Mouse (Mus musculus): ENCODE data around the gene Grip1. TPM values are rescaled to one million over a fixed set of nuclear protein-coding genes. Genes with fewer than 3 reads are reported as not detected.
"Not testable (repeated sequence)": the region's sequence is repeated elsewhere in the genome, so short reads cannot be mapped to it uniquely, and the experiment has no call there.

Grip1 gene
- polyA plus RNA-seq, 1 experiment from 2014 or later, result 0.87 TPM

DNA sequence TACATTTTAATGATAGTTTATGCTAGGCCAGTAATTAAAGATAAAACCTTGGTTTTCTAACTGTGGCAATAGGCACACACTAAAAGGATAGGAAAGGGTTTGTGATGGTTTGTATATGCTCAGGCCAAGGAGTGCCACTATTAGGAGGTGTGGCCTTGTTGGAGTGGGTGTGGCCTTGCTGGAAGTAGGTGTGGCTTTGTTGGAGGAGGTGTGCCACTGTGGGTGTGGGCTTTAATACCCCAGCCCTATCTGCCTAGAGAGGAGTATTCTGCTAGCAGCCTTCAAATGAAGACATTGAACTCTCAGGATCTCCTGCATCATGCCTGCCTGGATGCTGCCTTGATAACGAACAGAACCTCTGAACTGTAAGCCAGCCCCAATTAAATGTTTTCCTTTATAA lies 647.2 kb downstream of the Grip1 start:
- ATAC-seq (ENCODE audit: low FRiP score, low TSS enrichment) (no peak), DNase-seq (ENCODE audit: low spot score) (no peak)
- WGBS, result 94% methylated on average over 1 of the region's 1 CpGs
- Histone ChIP-seq H3K4me3 (ENCODE audit: low read depth, low read length) (no peak overlapping the region), H3K4me2 (replicated peaks; ENCODE audit: low read depth) (no peak overlapping the region), H3K27ac (replicated peaks) (no peak overlapping the region), H3K9ac (ENCODE audit: low read length) (no peak overlapping the region), H3K36me3 (ENCODE audit: control insufficient read depth, insufficient read depth, low read length) (0 out of 2 replicates have a peak, but pooled peaks cover 3% of the 10 kb centered on the region), H3K9me3 (ENCODE audit: control insufficient read depth, low read length) (no peaks in the 10 kb centered on the region), H3K27me3 (ENCODE audit: control insufficient read depth, insufficient read depth, low read length) (no peaks in the 10 kb centered on the region), H3K4me1 (replicated peaks; ENCODE audit: control insufficient read depth, insufficient read depth) (no peaks in the 10 kb centered on the region)
- no peak for TF ChIP-seq CTCF (IDR thresholded peaks at IDR 0.05; ENCODE audit: low read depth)
- no peak for TF ChIP-seq EP300 (optimal IDR thresholded peaks at IDR 0.05)

DNA sequence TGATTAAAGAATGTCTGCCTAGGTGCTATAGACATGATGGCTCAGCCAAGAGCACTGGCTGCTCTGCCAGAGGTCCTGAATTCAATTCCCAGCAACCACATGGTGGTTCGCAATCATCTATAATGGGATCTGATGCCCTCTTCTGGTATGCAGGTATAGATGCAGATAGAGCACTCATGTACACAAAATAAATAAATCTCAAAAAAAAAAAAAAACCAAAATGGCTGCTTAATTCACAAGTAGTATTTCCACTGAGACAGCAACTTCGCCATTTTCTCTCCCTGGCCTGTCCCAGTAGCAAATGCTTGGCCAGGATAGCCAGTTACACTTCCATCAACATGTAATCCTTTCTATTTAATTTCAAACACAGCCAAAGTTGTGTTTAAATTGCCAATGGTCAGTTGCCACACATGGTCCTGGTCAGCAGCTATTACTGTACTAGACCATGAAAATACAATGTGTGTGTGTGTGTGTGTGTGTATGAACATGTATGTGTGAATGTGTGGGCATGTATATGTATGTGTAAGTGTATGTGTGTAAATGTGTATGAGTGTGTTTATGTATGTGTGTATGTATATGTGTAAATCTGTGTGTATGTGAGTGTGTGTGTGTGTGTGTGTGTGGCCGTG lies 658.2 kb downstream of the Grip1 start:
- no peak overlapping the region for H3K9ac ChIP-seq (ENCODE audit: low read length)
- WGBS, result 76% methylated on average over 3 of the region's 3 CpGs

DNA sequence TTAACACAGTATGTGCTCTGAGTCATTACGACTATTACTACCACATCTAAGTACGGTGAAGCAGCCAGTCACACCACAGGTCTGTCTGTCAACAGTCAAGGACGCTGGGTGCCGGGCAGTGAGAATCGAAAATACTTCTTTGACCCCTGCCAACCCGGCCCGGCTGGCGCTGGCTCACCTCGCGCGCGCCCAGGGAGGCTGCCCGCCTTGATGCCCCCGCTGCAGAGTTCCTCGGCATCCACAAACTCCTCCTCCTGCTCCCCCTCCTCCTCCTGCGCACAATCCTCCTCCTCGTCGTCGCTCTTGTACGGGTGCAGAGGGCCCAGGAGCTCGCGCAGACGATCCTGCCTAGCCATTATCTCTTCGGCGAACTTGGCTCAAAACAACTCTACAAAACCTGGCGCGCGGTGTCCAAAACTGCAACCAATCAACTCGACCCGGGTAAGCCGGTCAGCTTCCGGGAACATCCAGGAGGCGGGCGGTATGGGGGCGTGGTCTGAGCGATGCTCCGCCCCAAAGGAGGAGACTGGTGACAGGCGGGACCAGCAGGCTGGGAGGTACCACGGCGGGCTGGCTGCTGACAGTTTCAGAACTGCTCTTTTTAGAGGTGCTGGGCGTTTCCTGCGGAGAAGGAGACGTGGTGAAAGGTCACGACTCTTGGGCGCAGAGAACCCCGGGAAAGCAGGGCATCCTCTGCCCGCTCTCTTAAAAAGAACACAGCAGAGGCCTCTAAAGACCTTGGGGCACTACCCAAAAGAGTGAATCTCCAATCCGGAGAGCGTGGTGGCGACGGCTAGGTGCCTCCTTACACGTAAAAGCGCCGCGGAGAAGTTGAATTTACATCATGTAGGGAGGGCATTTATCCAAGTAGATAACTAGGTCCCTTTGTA lies 659.1 kb downstream of the Grip1 start, which contains the start of gene Helb:
Helb (minus strand) TSS at position 481 of the 890 bp plus-strand sequence.
- peak; percentile 99 for DNase-seq (ENCODE audit: low spot score)
- TF ChIP-seq EP300 (optimal IDR thresholded peaks at IDR 0.05), result no peak
- no peak for TF ChIP-seq CTCF (IDR thresholded peaks at IDR 0.05; ENCODE audit: low read depth)
- ATAC-seq (ENCODE audit: low FRiP score, low TSS enrichment), result peak; percentile 100
- Histone ChIP-seq H3K36me3 (ENCODE audit: control insufficient read depth, insufficient read depth, low read length) (no peaks in the 10 kb centered on the region; the same call in 1 of the 2 replicates), H3K27ac (replicated peaks) (peak within 1 kb of the TSS; percentile 86), H3K27me3 (ENCODE audit: control insufficient read depth, insufficient read depth, low read length) (no peaks in the 10 kb centered on the region), H3K9ac (ENCODE audit: low read length) (peak within 1 kb of the TSS; percentile 72), H3K4me2 (replicated peaks; ENCODE audit: low read depth) (peak within 1 kb of the TSS; percentile 74), H3K4me3 (ENCODE audit: low read depth, low read length) (peak within 1 kb of the TSS; percentile 60), H3K9me3 (ENCODE audit: control insufficient read depth, low read length) (no peaks in the 10 kb centered on the region), H3K4me1 (replicated peaks; ENCODE audit: control insufficient read depth, insufficient read depth) (no peaks in the 10 kb centered on the region)
- WGBS, result under 1% methylated on average over 55 of the region's 55 CpGs

More for the DNA sequence above, 658.2 kb downstream of the Grip1 start:
- Histone ChIP-seq H3K4me2 (replicated peaks; ENCODE audit: low read depth) (peak overlapping the region; percentile 74), H3K27me3 (ENCODE audit: control insufficient read depth, insufficient read depth, low read length) (no peaks in the 10 kb centered on the region), H3K4me1 (replicated peaks; ENCODE audit: control insufficient read depth, insufficient read depth) (no peaks in the 10 kb centered on the region), H3K4me3 (ENCODE audit: low read depth, low read length) (peak overlapping the region; percentile 60), H3K9me3 (ENCODE audit: control insufficient read depth, low read length) (no peaks in the 10 kb centered on the region), H3K27ac (replicated peaks) (no peak overlapping the region), H3K36me3 (ENCODE audit: control insufficient read depth, insufficient read depth, low read length) (no peaks in the 10 kb centered on the region; the same call in 1 of the 2 replicates)
- TF ChIP-seq CTCF (IDR thresholded peaks at IDR 0.05; ENCODE audit: low read depth) (peak; percentile 38), EP300 (optimal IDR thresholded peaks at IDR 0.05) (no peak)
- no peak for ATAC-seq (ENCODE audit: low FRiP score, low TSS enrichment)
- no peak for DNase-seq (ENCODE audit: low spot score)

DNA sequence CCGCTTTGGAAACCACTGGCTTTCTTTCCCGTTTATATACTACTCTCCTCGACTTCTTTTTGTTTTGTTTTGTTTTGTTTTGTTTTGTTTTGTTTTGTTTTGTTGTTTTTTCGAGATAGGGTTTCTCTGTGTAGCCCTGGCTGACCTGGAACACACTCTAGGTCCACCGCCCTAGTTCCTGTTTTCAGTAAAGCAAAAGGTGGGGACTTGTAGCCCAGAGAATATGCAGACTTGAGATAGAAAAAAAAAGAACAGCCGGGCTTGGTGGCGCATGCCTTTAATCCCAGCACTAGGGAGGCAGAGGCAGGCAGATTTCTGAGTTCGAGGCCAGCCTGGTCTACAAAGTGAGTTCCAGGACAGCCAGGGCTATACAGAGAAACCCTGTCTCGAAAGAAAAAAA lies 659.9 kb downstream of the Grip1 start:
- not testable (repeated sequence) for H3K4me1 ChIP-seq (replicated peaks; ENCODE audit: control insufficient read depth, insufficient read depth); H3K9me3 ChIP-seq (ENCODE audit: control insufficient read depth, low read length); H3K27me3 ChIP-seq (ENCODE audit: control insufficient read depth, insufficient read depth, low read length); DNase-seq (ENCODE audit: low spot score); H3K27ac ChIP-seq (replicated peaks); ATAC-seq (ENCODE audit: low FRiP score, low TSS enrichment); H3K36me3 ChIP-seq (ENCODE audit: control insufficient read depth, insufficient read depth, low read length); H3K9ac ChIP-seq (ENCODE audit: low read length)
- Histone ChIP-seq H3K4me3 (ENCODE audit: low read depth, low read length) (peak overlapping the region; percentile 60), H3K4me2 (replicated peaks; ENCODE audit: low read depth) (peak overlapping the region; percentile 74)
- WGBS, result 60% methylated on average over 9 of the region's 9 CpGs

DNA sequence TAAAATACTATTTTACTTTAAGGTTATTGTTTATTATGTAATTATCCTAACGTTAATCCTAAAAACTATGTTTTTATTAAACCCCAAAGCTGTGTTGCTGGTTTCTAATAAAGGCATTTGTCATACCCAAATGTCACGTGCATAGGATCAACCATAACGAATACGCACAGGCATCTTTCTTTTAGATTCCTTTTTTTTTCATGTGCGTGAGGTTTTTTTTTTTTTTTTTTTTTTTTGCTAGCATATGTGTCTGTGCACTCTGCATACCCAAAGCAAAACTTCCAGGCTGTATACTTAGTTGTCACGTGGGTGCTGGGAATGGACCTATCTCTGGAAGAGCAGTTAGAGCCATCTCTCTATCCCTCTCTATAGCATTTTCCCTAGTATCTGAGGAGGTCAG lies 660.4 kb downstream of the Grip1 start:
- no peaks in the 10 kb centered on the region for H3K36me3 ChIP-seq (ENCODE audit: control insufficient read depth, insufficient read depth, low read length)
- DNase-seq (ENCODE audit: low spot score) (no peak), ATAC-seq (ENCODE audit: low FRiP score, low TSS enrichment) (no peak)
- no peak overlapping the region for H3K4me2 ChIP-seq (replicated peaks; ENCODE audit: low read depth)
- no peaks in the 10 kb centered on the region for H3K9me3 ChIP-seq (ENCODE audit: control insufficient read depth, low read length)
- no peaks in the 10 kb centered on the region for H3K4me1 ChIP-seq (replicated peaks; ENCODE audit: control insufficient read depth, insufficient read depth)
- 85% methylated on average over 6 of the region's 6 CpGs for whole genome bisulfite sequencing
- TF ChIP-seq EP300 (optimal IDR thresholded peaks at IDR 0.05), result no peak
- no peak for TF ChIP-seq CTCF (IDR thresholded peaks at IDR 0.05; ENCODE audit: low read depth)
- H3K27ac ChIP-seq (replicated peaks), result no peak overlapping the region
- no peak overlapping the region for H3K4me3 ChIP-seq (ENCODE audit: low read depth, low read length)
- no peak overlapping the region for H3K9ac ChIP-seq (ENCODE audit: low read length)
- H3K27me3 ChIP-seq (ENCODE audit: control insufficient read depth, insufficient read depth, low read length), result no peaks in the 10 kb centered on the region

DNA sequence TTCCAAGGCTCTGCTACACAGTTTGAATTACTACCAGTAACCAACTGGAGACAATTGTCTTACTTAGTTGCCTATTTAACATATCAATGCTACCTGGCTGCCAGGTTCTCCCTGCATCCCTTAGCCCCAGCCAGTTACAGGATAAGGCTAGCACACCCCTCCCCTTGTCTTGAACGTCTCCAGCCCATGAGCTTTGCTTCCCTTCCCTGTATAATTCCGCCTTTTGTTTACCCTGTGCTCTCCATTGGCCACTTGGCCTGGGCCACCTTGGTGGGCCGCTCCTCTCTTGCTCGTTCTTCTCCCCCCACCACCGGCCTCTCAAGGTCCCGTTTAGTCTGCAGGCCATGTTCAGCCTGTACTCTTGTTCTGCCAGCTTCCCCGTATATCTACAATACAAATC lies 660.9 kb downstream of the Grip1 start:
- Histone ChIP-seq H3K9ac (ENCODE audit: low read length) (no peak overlapping the region), H3K27me3 (ENCODE audit: control insufficient read depth, insufficient read depth, low read length) (no peaks in the 10 kb centered on the region), H3K4me3 (ENCODE audit: low read depth, low read length) (no peak overlapping the region), H3K9me3 (ENCODE audit: control insufficient read depth, low read length) (no peaks in the 10 kb centered on the region), H3K4me2 (replicated peaks; ENCODE audit: low read depth) (no peak overlapping the region), H3K27ac (replicated peaks) (no peak overlapping the region), H3K4me1 (replicated peaks; ENCODE audit: control insufficient read depth, insufficient read depth) (no peaks in the 10 kb centered on the region), H3K36me3 (ENCODE audit: control insufficient read depth, insufficient read depth, low read length) (no peaks in the 10 kb centered on the region)
- WGBS, result 65% methylated on average over 7 of the region's 7 CpGs
- DNase-seq (ENCODE audit: low spot score) (no peak), ATAC-seq (ENCODE audit: low FRiP score, low TSS enrichment) (no peak)
- no peak for TF ChIP-seq EP300 (optimal IDR thresholded peaks at IDR 0.05)
- TF ChIP-seq CTCF (IDR thresholded peaks at IDR 0.05; ENCODE audit: low read depth), result no peak

All from stomach, postnatal 0 days (tissue).